Mouse (Mus musculus) erythroblast, embryonic 14.5 days (primary cell): ENCODE data around the gene Prdm15.

Experiments
- GATA1 ChIP-seq: IDR thresholded peaks from 2 replicates; pipeline ENCODE4 v1.6.1; 2012; ENCODE audit warnings: low read length, inconsistent platforms, mixed read lengths
- TAL1 ChIP-seq: IDR thresholded peaks from 3 replicates; pipeline ENCODE4 v1.6.1; 2012; ENCODE audit warnings: low read length, inconsistent platforms, mixed read lengths

DNA sequence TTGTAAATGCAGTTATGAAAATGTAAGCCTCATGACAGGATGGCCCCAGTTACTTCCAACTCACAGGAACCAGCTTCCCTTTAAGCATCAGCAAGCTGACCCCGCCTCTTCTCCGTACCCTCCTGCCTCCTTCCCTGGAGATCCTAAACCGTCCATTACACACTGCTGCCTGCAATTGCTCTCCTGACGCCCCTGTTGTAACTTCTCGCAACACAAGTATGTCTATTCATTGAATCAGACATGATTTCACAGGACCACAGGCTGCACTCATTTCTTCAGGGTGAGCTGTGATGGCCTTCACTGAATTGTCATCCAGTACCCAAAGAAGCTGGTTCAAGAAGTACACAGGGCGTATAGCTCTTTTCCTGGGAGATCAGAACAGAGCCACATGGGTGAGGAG, 2.8 kb downstream of the Prdm15 start:
- TF ChIP-seq GATA1 (no peak), TAL1 (no peak)
